Mouse (Mus musculus) MEL (cell line): Measurements from ENCODE around the gene Micu1. TPM values are rescaled to one million over a fixed set of nuclear protein-coding genes. Genes with fewer than 3 reads are reported as not detected.

Experiments used
- DNase-seq: peaks from one replicate; pipeline ENCODE4 v3.0.0; 2011; ENCODE audit warnings: low read depth, low spot score
- H3K27ac ChIP-seq: 2 replicates; pipeline ENCODE4 v1.5.1; 2012; ENCODE audit warnings: low read depth, mild to moderate bottlenecking, control low read depth, low read length, moderate library complexity; ENCODE audit not compliant: control insufficient read depth
- H3K27me3 ChIP-seq, 2 experiments: fragments of 150-350 bp in 1 of 2; sonication (generic) in 1 of 2; 2 replicates each; pipeline ENCODE4 v1.6.1; 2012; ENCODE audit warnings: low read length in 2 of 2, mild to moderate bottlenecking in 2 of 2, improper control_type of control experiment in 1 of 2, moderate library complexity in 1 of 2; ENCODE audit not compliant: insufficient read depth in 2 of 2, control insufficient read depth in 1 of 2
- H3K36me3 ChIP-seq, 2 experiments: 2 replicates each; pipeline ENCODE4 v1.6.1; 2012 to 2014; ENCODE audit warnings: low read length in 2 of 2, improper control_type of control experiment in 1 of 2, inconsistent platforms in 1 of 2, mild to moderate bottlenecking in 1 of 2; ENCODE audit not compliant: insufficient read depth in 2 of 2, control insufficient read depth in 1 of 2
- H3K4me1 ChIP-seq, 2 experiments: fragments of 150-350 bp in 1 of 2; sonication (generic) in 1 of 2; 2 replicates each; pipeline ENCODE4 v1.6.1; 2012; ENCODE audit warnings: low read length in 2 of 2, improper control_type of control experiment in 1 of 2, mild to moderate bottlenecking in 1 of 2; ENCODE audit not compliant: insufficient read depth in 2 of 2, control insufficient read depth in 1 of 2
- H3K4me3 ChIP-seq, 2 experiments: fragments of 150-350 bp in 1 of 2; sonication (generic) in 1 of 2; 2 replicates each; pipeline ENCODE4 v1.5.1; 2012; ENCODE audit warnings: low read depth in 2 of 2, low read length in 2 of 2, mild to moderate bottlenecking in 2 of 2, moderate library complexity in 2 of 2, control low read depth in 1 of 2, improper control_type of control experiment in 1 of 2; ENCODE audit not compliant: control insufficient read depth in 1 of 2, insufficient read depth in 1 of 2
- H3K79me2 ChIP-seq: 2 replicates; pipeline ENCODE4 v1.6.1; 2012; ENCODE audit warnings: mild to moderate bottlenecking, low read length, moderate library complexity; ENCODE audit not compliant: control insufficient read depth, poor library complexity, insufficient read depth
- H3K9ac ChIP-seq: 2 replicates; pipeline ENCODE4 v1.6.1; 2012; ENCODE audit warnings: low read depth, mild to moderate bottlenecking, control low read depth, low read length, moderate library complexity; ENCODE audit not compliant: control insufficient read depth, poor library complexity, severe bottlenecking
- H3K9me3 ChIP-seq: fragments of 150-350 bp; sonication (generic); replicated peaks from 2 replicates; pipeline ENCODE4 v1.6.1; 2012; ENCODE audit warnings: mild to moderate bottlenecking, low read length, improper control_type of control experiment, moderate library complexity; ENCODE audit not compliant: insufficient read depth
- BHLHE40 ChIP-seq: IDR thresholded peaks from 2 replicates; pipeline ENCODE4 v1.6.1; 2012; ENCODE audit warnings: low read depth, mild to moderate bottlenecking, inconsistent platforms, low read length, improper control_type of control experiment, borderline replicate concordance
- CHD1 ChIP-seq: IDR thresholded peaks from 2 replicates; pipeline ENCODE4 v1.6.1; 2012; ENCODE audit warnings: low read depth, mild to moderate bottlenecking, inconsistent platforms, low read length, improper control_type of control experiment
- CHD2 ChIP-seq: IDR thresholded peaks from 2 replicates; pipeline ENCODE4 v1.6.1; 2011; ENCODE audit warnings: low read length, improper control_type of control experiment
- CTCF ChIP-seq, 3 experiments: IDR thresholded peaks in 2 of 3; conservative IDR thresholded peaks in 1 of 3; 2 replicates each; pipeline ENCODE4 v1.5.1; 2011 to 2012; ENCODE audit warnings: low read length in 3 of 3, low read depth in 2 of 3, mild to moderate bottlenecking in 2 of 3, improper control_type of control experiment in 1 of 3, inconsistent platforms in 1 of 3, mixed read lengths in 1 of 3, moderate library complexity in 1 of 3; ENCODE audit not compliant: control insufficient read depth in 1 of 3, insufficient read depth in 1 of 3, poor library complexity in 1 of 3, severe bottlenecking in 1 of 3
- GATA1 ChIP-seq: IDR thresholded peaks from 2 replicates; pipeline ENCODE4 v1.6.1; 2011; ENCODE audit warnings: low read depth, low read length, improper control_type of control experiment
- MAZ ChIP-seq: IDR thresholded peaks from 2 replicates; pipeline ENCODE4 v1.6.1; 2012; ENCODE audit warnings: low read depth, mild to moderate bottlenecking, inconsistent platforms, low read length, improper control_type of control experiment
- MYB ChIP-seq: IDR thresholded peaks from 2 replicates; pipeline ENCODE4 v1.6.1; 2011; ENCODE audit warnings: mild to moderate bottlenecking, low read depth, low read length, improper control_type of control experiment
- MYC ChIP-seq: IDR thresholded peaks from 2 replicates; pipeline ENCODE4 v1.6.1; 2011; ENCODE audit warnings: low read depth, mild to moderate bottlenecking, low read length, improper control_type of control experiment, moderate library complexity
- POLR2AphosphoS5 ChIP-seq: IDR thresholded peaks from 2 replicates; pipeline ENCODE4 v1.6.1; 2012; ENCODE audit warnings: low read depth, borderline replicate concordance, mild to moderate bottlenecking, inconsistent platforms, low read length, moderate library complexity, mixed read lengths
- RAD21 ChIP-seq: IDR thresholded peaks from 2 replicates; pipeline ENCODE4 v1.6.1; 2011; ENCODE audit warnings: mild to moderate bottlenecking, low read depth, low read length, improper control_type of control experiment
- SIN3A ChIP-seq: IDR thresholded peaks from 2 replicates; pipeline ENCODE4 v1.6.1; 2012; ENCODE audit warnings: low read length, improper control_type of control experiment, inconsistent platforms
- SMC3 ChIP-seq: IDR thresholded peaks from 2 replicates; pipeline ENCODE4 v1.6.1; 2011; ENCODE audit warnings: low read depth, low read length, improper control_type of control experiment
- TAL1 ChIP-seq: IDR thresholded peaks from 2 replicates; pipeline ENCODE4 v1.6.1; 2012; ENCODE audit warnings: mild to moderate bottlenecking, inconsistent platforms, low read length, moderate library complexity, mixed read lengths
- TBP ChIP-seq: IDR thresholded peaks from 2 replicates; pipeline ENCODE4 v1.8.0; 2011; ENCODE audit warnings: low read depth, low read length, improper control_type of control experiment
- USF1 ChIP-seq: IDR thresholded peaks from 2 replicates; pipeline ENCODE4 v1.6.1; 2014; ENCODE audit warnings: low read depth, mild to moderate bottlenecking, inconsistent platforms, low read length, improper control_type of control experiment, moderate library complexity
- ZNF384 ChIP-seq: IDR thresholded peaks from 2 replicates; pipeline ENCODE4 v1.6.1; 2012; ENCODE audit warnings: low read depth, mild to moderate bottlenecking, inconsistent platforms, low read length, improper control_type of control experiment
- polyA plus RNA-seq, 2 experiments: library from polyadenylated mRNA; stranded (reverse) in 1 of 2; unstranded in 1 of 2; fragments of >175 nt in 1 of 2; fragments of >200 nt in 1 of 2; gene quantifications; 2 replicates each; pipeline versions ENCODE4 v1.2.1 to v1.2.4; 2012; ENCODE audit warnings: low replicate concordance in 2 of 2, low read depth in 1 of 2; ENCODE audit not compliant: insufficient read length in 2 of 2, insufficient read depth in 1 of 2, missing spikeins in 1 of 2
- total RNA-seq: library from RNA; depleted of rRNA; stranded (reverse); fragments of 300-350 nt; gene quantifications from 2 replicates; pipeline ENCODE4 v1.2.3, GENCODE M21; 2012

Gene Micu1
- total and polyA plus RNA-seq, 3 experiments, result 18.0 to 26.8 TPM; not detected in 1

GRCm38 (mm10) chr10:59843125-59843524 lies 140.8 kb downstream of the Micu1 start:
- Histone ChIP-seq H3K4me3 (no peak overlapping the region), H3K27ac (no peak overlapping the region), H3K36me3 (no peaks in the 10 kb centered on the region), H3K9me3 (no peaks in the 10 kb centered on the region), H3K79me2 (no peaks in the 10 kb centered on the region), H3K4me1 (no peaks in the 10 kb centered on the region), H3K9ac (no peak overlapping the region), H3K27me3 (no peaks in the 10 kb centered on the region)
- TF ChIP-seq TAL1, result no peak
- TF ChIP-seq CHD1, result no peak
- no peak for TF ChIP-seq POLR2AphosphoS5
- TF ChIP-seq USF1, result no peak
- TF ChIP-seq MYB, result no peak
- no peak for TF ChIP-seq TBP
- TF ChIP-seq SIN3A, result no peak
- TF ChIP-seq GATA1, result no peak
- DNase-seq, result no peak

GRCm38 (mm10) chr10:59844686-59845085 lies 142.4 kb downstream of the Micu1 start:
- H3K79me2 ChIP-seq, result no peaks in the 10 kb centered on the region
- H3K27me3 ChIP-seq, result no peaks in the 10 kb centered on the region
- H3K27ac ChIP-seq, result no peak overlapping the region
- H3K4me1 ChIP-seq, result no peaks in the 10 kb centered on the region
- no peaks in the 10 kb centered on the region for H3K9me3 ChIP-seq
- H3K9ac ChIP-seq, result no peak overlapping the region
- DNase-seq, result no peak
- H3K36me3 ChIP-seq, result no peaks in the 10 kb centered on the region
- no peak overlapping the region for H3K4me3 ChIP-seq
- TF ChIP-seq MYC (no peak), BHLHE40 (no peak)

GRCm38 (mm10) chr10:59846416-59846815 lies 144.1 kb downstream of the Micu1 start:
- TF ChIP-seq RAD21 (peak; percentile 56), ZNF384 (no peak), MAZ (no peak), CHD2 (no peak), SMC3 (peak; percentile 55), CTCF (IDR thresholded peaks at IDR 0.05 in 2 of 3, conservative IDR thresholded peaks at IDR 0.05 in 1 of 3; ENCODE audit: control insufficient read depth in 1 of 3, insufficient read depth in 1 of 3, low read depth in 2 of 3, low read length in 3 of 3, poor library complexity in 1 of 3, severe bottlenecking in 1 of 3) (peak; percentile 34 to 60 (median 56))
- Histone ChIP-seq H3K9me3 (no peaks in the 10 kb centered on the region), H3K4me1 (no peaks in the 10 kb centered on the region), H3K79me2 (no peaks in the 10 kb centered on the region), H3K27ac (no peak overlapping the region), H3K27me3 (no peaks in the 10 kb centered on the region), H3K36me3 (no peaks in the 10 kb centered on the region), H3K4me3 (no peak overlapping the region), H3K9ac (no peak overlapping the region)
- peak; percentile 30 for DNase-seq
